ENCODE assay signal across 8 mouse cellular contexts in genomic region chr19:4927904-4928531, GRCm38 (mm10). TPM values are rescaled to one million over a fixed set of nuclear protein-coding genes. Genes with fewer than 3 reads are reported as not detected.
DNase-seq lines count a peak whose midpoint lies in the region; ATAC-seq lines count a peak whose summit lies in the region.

Dpp3 (minus strand) TSS chr19:4928287.

- H3K9ac ChIP-seq in kidney, embryonic 15.5 days = peak within 1 kb of the TSS; percentile 61

- H3K4me2 ChIP-seq in kidney, embryonic 15.5 days = peak within 1 kb of the TSS; percentile 70

- peak within 1 kb of the TSS; percentile 74 for H3K4me3 ChIP-seq in heart, embryonic 10.5 days
- peak within 1 kb of the TSS; percentile 78 for H3K4me3 ChIP-seq in kidney, embryonic 15.5 days (replicated peaks)

- peaks cover 27% of the 10 kb centered on the region for H3K4me1 ChIP-seq in heart, embryonic 10.5 days
- H3K4me1 ChIP-seq in kidney, embryonic 15.5 days = peaks cover 23% of the 10 kb centered on the region

- peak within 1 kb of the TSS; percentile 90 for H3K27ac ChIP-seq in heart, embryonic 10.5 days
- peak within 1 kb of the TSS; percentile 83 for H3K27ac ChIP-seq in kidney, embryonic 15.5 days

- under 1% methylated on average over 32 of the region's 32 CpGs for WGBS in heart, embryonic 10.5 days
- WGBS in kidney, embryonic 15.5 days = under 1% methylated on average over 32 of the region's 32 CpGs

- DNase-seq in B cell, adult 2 months = peak; percentile 96 to 98
- DNase-seq in brain, adult 2 months (ENCODE audit: low read depth, low spot score) = peak; percentile 98
- DNase-seq in heart, embryonic 10.5 days (ENCODE audit: low spot score) = peak; percentile 99
- DNase-seq in liver = peak; percentile 99
- DNase-seq in spleen, postnatal 4 days (ENCODE audit: low spot score in 2 of 2) = peak; percentile 99

- H3K27me3 ChIP-seq in heart, embryonic 10.5 days (ENCODE audit: insufficient read depth, poor library complexity, severe bottlenecking) = peaks cover 13% of the 10 kb centered on the region; the same call in 1 of the 2 replicates
- no peaks in the 10 kb centered on the region for H3K27me3 ChIP-seq in kidney, embryonic 15.5 days

- peaks cover 33% of the 10 kb centered on the region for H3K36me3 ChIP-seq in heart, embryonic 10.5 days
- H3K36me3 ChIP-seq in kidney, embryonic 15.5 days = peaks cover 35% of the 10 kb centered on the region

- ATAC-seq in erythroblast, adult 5-6 weeks (replicated peaks; ENCODE audit: low FRiP score, poor library complexity, severe bottlenecking) = peak; percentile 98
- peak; percentile 99 for ATAC-seq in kidney, embryonic 15.5 days (replicated peaks; ENCODE audit: low FRiP score)
- ATAC-seq in monocyte, adult 5-6 weeks (replicated peaks; ENCODE audit: insufficient number of reproducible peaks, low FRiP score, low TSS enrichment, poor library complexity, severe bottlenecking) = peak; percentile 99

- H3K9me3 ChIP-seq in heart, embryonic 10.5 days = no peaks in the 10 kb centered on the region
- H3K9me3 ChIP-seq in kidney, embryonic 15.5 days (replicated peaks) = no peaks in the 10 kb centered on the region

RNA-seq across cellular contexts. Expression of gene Dpp3, which starts in this region (rescaled TPM):
- 4.6 and 7.5 TPM in 2 replicates for total RNA-seq in erythroblast, adult 5-6 weeks (2015; ENCODE audit: low replicate concordance)
- total RNA-seq in erythroblast, adult 5-6 weeks (2017; ENCODE audit: low replicate concordance) = 6.0 and 7.3 TPM in 2 replicates
- 155 and 156 TPM in 2 replicates for polyA plus RNA-seq in heart, embryonic 10.5 days (2016; fragmentation: Nextera tagmentation; extraction: Ambion mirVana)
- polyA plus RNA-seq in kidney, embryonic 15.5 days (2015; fragmentation: Nextera tagmentation; extraction: Ambion mirVana) = 96.4 and 108 TPM in 2 replicates
- total RNA-seq in monocyte, adult 5-6 weeks (2017) = 38.4 to 56.8 TPM (median 49.0 TPM) in 3 replicates

Comparison
In these comparisons a context has a peak if more than half of its experiments do, and no peak if none do; other contexts are left out.
1. Peak in every context shown above with its lines: DNase-seq, ATAC-seq, H3K4me3 ChIP-seq and H3K27ac ChIP-seq.